Mouse (Mus musculus) megakaryocyte-erythroid progenitor cell, adult 5-6 weeks (primary cell): ENCODE results near the gene Usp7. TPM values are rescaled to one million over a fixed set of nuclear protein-coding genes. Genes with fewer than 3 reads are reported as not detected.
A peak's percentile ranks its signal among the peaks of the same experiment; 100 is the strongest.
"Not testable (repeated sequence)": the region's sequence is repeated elsewhere in the genome, so short reads cannot be mapped to it uniquely, and the experiment has no call there.

ENCODE experiments used
- ATAC-seq: replicated peaks from 2 replicates; pipeline ENCODE4 v1.8.0; 2016; ENCODE audit warnings: mild to moderate bottlenecking, inconsistent platforms; ENCODE audit not compliant: severe bottlenecking, poor library complexity, low FRiP score, low TSS enrichment
- total RNA-seq, 2 experiments: library from RNA; stranded (forward) in 1 of 2; stranded (reverse) in 1 of 2; fragments of 200-1000, 215-1000 nt in 1 of 2; fragments of >200 nt in 1 of 2; fragmentation: Nextera tagmentation in 1 of 2; gene quantifications; 2 replicates each; pipeline ENCODE4 v1.2.3; 2014 to 2017

Gene Usp7
- total RNA-seq, 2 experiments from 2014 or later = 196 to 202 TPM

DNA sequence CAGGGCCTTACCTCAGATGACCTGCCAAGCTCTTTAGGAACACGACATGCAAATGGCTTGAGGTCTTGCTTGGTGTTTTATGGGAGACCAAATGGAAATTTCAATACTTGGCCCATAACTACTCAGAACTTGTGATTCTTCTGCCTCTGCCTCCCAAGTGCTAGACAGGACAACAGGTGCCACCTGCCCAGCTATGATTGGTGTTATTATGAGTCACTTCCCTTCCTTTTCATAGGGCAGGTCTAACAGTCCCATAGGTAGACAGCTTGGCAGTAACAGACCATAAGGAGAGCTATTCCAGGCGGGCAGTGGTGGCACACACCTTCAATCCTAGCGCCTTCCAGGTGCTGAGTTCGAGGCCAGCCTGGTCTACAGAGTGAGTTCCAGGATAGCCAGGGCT is 58.5 kb downstream of the Usp7 start:
- no peak for ATAC-seq

DNA sequence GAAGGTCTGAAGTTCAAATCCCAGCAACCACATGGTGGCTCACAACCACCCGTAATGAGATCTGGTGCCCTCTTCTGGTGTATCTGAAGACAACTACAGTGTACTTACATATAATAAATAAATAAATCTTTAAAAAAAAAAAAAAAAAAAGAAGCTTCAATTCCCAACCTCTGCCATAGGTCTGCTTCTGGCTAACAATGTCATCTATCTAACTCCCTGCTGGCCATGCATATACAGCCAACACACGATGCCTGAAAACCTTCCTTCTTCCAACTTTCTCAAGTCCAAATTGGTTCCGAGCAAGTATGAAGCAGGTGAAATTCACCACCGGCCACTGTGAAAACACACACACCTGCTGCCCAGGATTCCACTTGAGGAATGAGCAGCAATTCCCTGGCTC is 59.7 kb downstream of the Usp7 start:
- ATAC-seq = not testable (repeated sequence)

- no peak for ATAC-seq
Observed at GRCm38 (mm10) chr16:8731630-8732029, 60.5 kb downstream of the Usp7 start.

GRCm38 (mm10) chr16:8728111-8728748 is 63.9 kb downstream of the Usp7 start:
- no peak for ATAC-seq

- no peak for ATAC-seq
Observed at GRCm38 (mm10) chr16:8725807-8726206, 66.3 kb downstream of the Usp7 start.

- ATAC-seq = no peak
Observed at GRCm38 (mm10) chr16:8724031-8724430, 68.1 kb downstream of the Usp7 start.

- no peak for ATAC-seq
Observed at GRCm38 (mm10) chr16:8720447-8720846, 71.7 kb downstream of the Usp7 start.

DNA sequence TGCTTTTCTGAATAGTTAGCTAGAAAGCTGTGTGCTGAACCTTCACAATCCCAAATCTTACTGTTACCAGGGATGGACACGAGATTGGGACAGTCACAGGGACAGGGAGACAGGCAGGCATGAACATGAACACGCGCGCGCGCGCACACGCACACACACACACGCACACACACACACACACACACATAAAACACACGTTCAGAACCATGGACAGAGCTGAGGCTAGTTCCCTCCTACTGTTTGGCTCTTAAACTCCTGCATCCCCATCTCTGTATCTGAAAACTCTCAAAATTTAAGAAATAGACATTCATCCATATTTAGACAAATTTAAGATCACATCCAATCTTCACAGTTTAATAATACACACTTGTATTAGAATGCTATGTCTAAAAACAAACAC is 74.4 kb downstream of the Usp7 start:
- ATAC-seq = no peak

DNA sequence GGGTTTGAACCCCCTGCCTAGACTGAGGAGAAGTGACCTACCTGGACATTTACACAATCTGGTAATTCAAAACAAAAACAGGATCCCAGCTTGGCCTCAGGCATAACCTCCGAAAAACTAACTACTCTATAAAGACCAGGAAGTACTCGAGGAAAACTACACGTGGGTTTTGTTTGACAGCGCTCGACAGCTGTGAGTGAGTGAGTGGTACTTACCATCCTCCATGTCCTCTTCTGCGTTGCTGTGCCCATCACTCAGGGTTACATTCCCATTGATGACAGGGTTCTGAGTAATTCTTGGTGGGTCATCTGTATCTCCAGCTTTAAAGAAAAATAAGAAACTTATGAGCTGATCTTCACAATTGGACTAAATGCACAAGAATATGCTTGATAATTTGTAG is 75.8 kb downstream of the Usp7 start:
- no peak for ATAC-seq

GRCm38 (mm10) chr16:8715513-8716080 is 76.5 kb downstream of the Usp7 start:
- ATAC-seq = no peak

GRCm38 (mm10) chr16:8714851-8715250 is 77.3 kb downstream of the Usp7 start:
- ATAC-seq = no peak

- no peak for ATAC-seq
Observed at GRCm38 (mm10) chr16:8711998-8712397, 80.1 kb downstream of the Usp7 start.

DNA sequence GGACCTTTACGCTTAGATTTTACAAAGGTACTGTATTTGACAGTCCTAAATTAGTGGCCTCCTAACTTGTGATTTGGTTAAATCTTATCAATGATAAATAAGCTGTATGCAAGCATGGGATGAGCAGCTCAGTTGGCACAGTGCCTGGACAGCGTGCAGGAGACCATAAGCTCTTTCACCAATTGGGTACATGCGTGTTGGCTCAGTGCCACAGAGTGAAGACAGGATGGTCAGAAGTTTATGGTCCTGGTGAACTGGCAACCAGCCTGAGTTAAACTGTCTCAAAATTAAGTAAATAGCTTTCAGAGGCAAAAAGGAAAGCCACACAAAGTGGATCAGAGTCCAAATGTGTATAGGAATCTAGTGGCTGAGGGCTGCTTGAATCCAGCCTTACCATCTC is 91.5 kb downstream of the Usp7 start:
- no peak for ATAC-seq

DNA sequence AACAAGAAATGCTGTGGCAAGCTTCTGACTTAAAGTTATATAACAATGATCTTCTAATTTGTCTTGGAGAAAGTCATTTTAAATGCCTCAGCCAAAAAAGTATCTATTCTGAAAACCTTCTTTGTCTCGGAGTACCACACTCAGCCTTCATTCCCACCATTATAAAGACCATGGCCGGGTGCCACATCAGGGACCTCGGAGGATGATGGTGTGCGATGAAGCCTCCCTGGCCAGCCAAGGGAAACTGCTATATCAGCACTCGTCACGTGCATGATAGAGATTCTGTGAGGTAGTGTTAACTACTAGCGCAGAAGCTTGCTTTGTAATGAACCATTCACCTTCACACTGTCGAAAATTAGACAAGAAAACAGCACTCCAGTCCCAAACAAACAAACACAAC is 92.6 kb downstream of the Usp7 start:
- ATAC-seq = no peak

GRCm38 (mm10) chr16:8691206-8691605 is 100.9 kb downstream of the Usp7 start:
- no peak for ATAC-seq

DNA sequence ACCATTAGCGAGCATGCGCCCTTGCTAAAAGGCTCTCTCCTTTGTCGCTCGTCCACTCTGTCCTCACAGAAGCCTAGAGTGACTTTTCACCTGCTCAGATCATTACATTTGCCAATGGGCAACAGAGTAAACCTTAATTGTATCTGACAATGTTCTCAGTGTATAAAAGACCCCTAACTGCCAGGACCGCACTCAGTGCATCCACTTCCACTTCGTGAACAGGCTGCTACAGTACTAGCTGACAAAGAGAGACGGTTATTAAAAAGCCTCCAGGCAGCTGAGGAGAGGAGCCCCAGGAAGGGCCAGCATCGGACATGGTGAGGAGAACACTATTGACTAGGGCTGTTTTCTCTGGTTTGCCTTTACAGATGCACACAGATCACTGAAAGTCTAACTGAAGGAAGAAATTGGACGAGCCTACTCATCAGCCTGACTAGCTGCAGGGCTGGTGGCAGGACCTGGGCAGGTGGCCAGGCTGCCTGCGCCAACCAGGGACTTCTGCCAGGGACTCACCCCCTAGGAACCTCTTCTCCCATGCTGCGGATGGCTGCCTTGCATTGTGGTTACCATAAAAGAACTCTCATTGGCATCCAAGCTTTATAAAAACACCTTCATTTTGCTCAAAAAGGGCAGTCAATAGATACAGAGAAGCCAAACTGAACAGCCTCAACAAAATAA is 102.0 kb downstream of the Usp7 start:
- no peak for ATAC-seq

DNA sequence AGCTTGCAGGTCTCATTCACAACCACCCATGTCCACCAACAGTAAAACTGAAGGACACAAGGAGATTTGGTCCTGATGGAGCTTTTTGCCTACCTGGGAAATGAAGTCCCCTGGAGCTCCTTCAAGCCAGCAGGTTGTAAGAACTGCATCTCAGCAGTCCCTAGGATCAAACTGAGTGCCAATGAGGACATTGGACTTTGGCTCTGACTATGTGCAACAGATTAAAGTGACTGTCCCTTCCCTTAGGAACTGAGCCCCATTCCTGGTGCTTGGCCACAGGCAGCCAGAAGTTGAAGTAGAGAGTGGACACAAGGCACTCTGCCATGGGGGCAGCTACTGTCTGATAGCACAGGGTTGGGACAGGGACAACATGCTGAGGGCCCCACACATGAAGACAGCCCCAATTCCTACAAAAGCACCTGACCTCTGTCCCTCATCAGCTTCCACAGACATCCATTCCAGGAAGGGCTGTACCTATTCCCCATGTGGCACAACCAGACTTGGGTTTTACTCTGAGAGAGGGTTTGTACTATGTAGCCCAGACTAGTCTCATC is 104.5 kb downstream of the Usp7 start:
- ATAC-seq = no peak

- ATAC-seq = peak; percentile 89
Observed at GRCm38 (mm10) chr16:8686871-8687535, 105.1 kb downstream of the Usp7 start.

DNA sequence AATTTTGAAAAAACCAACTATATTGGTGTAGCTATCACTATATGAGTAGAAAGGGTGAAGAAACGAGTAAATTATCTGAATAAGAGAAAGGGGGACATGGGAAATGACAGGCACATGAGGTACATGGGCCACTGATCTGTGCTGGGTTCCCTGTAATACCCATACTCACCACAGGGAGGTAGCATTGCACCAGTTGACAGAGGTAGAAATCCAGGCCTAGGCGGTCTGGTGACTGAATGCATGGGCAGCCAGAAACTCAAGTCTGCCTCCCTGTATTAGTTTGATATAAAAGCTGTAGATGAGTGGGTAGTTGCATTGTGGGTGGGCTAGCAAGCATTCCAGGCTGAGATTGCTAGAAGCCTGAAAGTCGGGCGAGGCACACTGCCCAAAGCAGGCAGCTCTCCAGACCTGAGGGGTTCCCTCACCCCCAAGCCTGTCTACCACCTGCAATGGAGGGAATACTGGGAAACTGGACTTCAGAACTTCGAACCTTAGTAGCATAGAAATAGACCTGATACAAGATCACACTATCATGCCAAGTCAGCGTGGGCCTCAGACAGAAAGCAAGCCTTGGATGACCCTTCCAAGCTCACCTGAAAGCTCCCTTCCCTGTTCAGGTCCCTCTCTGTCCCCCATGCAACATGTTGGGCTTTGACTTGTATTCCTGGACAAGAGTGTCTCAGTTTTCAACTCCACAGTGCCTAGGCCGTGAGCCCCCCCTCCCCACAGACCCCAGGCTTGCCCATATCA is 105.8 kb downstream of the Usp7 start:
- peak; percentile 57 for ATAC-seq

DNA sequence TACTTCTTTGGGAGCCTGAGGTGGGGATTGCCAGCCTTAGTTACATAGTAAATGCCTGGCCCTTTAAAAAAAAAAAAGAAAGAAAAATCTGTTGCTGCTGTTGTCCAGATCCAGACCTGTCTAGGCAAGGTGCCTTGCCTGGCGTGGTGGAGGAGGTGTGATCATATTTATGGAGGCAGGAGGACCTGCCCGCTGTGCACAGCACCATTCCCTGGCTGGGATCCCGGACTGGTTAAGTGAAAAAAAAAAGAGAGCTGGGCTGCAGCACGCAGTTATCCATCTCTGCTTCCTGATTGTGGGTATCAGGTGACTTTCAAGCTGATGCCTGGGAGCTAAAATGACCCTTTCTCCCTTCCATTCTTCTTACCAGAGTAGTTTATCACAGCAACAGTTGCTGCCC is 107.0 kb downstream of the Usp7 start:
- no peak for ATAC-seq
